Mouse (Mus musculus) liver, adult (tissue): ENCODE results near the gene Dcakd.

ENCODE experiments used
- GATA4 ChIP-seq: IDR thresholded peaks from 2 replicates; pipeline ENCODE4 v1.6.1; 2014; ENCODE audit warnings: mild to moderate bottlenecking, low read length; ENCODE audit not compliant: insufficient replicate concordance

Gene Dcakd

DNA sequence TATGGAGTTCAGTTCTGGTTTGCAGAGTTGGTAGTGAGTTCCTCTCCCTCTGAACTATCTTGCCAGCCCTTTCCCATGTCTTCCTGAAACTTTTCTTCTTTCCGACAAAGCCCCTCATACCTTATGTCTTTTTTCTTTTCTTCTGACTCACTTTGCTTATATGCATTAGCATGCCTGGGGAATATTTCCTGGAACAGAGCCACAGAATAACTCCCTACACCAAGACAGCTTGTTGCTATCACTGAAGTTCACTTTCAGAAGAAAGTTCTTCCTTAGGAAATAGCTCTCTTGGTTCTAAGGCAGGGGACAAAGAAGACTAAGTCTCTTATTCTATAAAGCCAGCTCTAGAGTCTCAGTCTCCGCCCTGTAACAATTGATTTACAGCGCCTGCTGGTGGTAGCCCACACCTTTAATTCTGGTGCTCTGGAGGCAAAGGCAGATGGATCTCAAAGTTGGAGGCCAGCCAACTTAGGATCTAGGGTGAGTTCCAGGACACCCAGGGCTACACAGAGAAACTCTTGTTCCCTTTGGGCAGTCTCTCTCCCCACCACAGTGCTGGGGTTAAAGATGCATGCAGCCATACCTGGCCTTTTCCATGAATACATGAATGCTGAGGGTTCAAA is 7.3 kb downstream of the Dcakd start:
- no peak for TF ChIP-seq GATA4

DNA sequence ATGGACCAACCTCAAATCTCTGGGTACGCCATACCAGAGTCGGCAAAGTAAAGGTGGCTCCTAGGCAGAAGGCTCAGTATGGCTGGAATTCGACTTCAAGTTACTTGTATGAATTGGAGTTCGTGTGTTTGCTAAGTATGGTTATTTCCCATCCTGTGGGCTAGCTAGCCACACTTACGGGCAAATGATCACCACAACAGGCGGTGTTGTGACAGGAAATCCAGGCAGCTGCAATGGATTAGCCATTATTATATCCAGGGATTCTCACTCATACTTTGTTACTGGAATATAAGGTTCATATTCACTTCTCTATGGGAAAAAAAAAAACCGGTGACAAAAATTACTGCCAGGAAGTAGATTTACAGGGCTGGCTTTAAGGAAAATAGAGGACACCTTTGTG is 8.8 kb downstream of the Dcakd start:
- TF ChIP-seq GATA4 = no peak

DNA sequence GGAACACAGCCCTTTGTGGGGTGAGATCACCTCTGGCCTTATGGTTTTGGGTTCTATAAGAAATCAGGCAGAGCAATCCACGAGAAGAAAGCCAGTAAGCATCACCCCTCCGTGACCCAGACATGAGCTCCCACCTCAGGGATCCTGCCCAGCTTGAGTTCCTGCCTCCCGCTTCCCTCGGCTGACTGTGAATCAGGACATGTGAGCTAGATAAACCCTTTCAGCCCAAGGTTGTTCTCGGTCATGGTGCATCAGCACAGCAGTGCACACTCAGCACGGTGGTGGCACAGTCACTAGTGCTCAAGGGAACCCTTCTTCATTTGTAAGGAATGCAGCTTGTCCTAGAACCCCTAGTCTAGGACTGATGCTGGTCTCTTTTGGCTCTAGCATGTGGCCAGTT is 9.3 kb downstream of the Dcakd start:
- no peak for TF ChIP-seq GATA4

DNA sequence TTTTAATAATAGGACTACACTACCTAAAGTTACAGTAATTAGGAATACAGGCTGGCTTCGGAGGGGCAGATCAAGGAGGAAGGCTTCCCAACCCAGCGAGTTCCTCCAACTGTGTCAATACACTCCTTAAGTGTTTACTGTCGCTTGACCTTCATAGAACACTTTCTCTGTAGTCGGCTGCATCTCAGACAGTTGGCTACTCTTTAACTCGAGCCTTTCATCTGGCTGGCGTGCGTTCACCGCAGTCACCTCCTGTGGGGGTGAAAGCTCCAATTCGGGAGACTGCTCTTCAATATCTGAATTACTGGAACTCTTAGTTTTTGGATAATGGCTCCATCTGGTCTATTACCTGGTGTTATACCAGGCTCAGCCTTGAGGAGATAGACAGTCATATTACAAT is 10.5 kb downstream of the Dcakd start:
- no peak for TF ChIP-seq GATA4

DNA sequence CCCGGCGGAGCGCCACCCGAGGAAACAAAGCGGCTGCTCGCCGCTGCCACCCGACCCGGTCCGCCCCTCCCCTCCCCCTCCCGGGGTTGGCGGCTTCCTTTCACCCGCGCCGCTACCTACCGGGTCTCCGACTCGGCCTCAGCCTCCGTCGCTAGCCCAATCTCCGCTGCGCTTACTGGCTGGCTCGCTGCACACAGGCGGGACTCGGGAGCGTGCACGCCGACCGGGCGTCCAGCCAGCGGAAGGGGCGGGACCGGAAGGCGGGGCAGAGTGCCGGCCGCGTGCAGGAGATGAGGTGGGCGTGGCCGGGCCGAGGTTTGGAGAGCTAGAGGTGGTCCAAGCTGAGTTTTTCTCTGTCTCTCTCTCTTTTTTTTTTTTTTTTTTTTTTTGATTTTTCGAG is 11.2 kb downstream of the Dcakd start:
- TF ChIP-seq GATA4 = peak; percentile 76; the same call in 1 of the 2 replicates

DNA sequence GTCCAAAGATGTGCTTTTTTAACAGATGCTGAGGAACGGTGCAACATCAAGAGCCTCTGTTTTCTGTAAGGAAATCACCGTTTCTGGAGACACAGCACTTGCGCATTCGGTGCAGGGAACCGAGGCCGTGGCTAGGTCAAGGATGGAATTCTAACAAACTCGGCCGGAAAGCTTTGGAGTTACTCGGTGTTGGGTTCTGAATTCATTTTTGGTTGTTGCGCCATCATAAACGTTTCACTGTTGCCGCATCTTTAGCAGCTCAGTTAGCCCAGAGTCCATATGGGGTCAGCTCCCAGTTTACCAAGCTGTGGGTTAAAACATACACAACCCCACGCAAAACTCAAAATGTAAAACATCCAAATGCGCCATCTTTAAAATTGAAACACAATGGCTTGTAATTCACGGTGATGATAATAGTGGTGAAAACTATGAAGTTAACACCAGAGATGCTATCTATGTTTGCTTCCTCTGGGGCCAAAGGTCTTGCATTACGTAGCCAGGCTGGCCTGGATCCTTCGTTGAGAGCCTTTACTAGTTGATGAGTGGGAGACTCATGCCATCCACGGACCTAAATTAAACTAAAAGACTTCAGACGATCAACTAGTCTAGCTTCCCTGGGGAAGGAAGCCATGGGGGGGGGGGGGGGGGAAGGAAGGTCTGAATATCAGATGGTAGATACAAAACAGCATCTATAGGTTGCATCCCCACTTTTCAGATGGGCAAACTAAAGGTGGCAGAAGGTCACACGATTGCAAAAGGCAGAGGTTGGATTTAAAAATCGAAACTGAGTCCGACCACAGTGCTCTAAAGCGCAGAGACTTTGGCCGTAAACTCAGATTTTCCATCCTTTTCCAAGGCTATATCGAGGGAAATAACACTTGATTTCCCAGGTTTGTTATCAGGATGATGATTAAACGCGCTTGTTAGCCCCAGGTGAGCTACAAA is 12.0 kb downstream of the Dcakd start:
- TF ChIP-seq GATA4 = no peak

DNA sequence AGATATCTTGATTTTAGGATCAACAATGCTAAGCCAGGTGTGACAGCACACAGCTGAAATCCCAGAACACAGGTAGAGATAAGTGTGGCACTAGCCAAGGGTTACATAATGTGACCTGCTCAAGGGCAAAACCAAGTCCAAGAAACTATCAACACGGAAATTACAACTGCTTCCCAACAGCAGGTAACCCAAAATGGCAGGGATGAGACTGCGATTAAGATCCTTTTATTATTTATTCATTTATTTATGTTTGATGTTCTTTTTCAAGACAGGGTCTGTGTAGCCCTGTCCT is 17.0 kb downstream of the Dcakd start:
- peak; percentile 57; the same call in 1 of the 2 replicates for TF ChIP-seq GATA4

DNA sequence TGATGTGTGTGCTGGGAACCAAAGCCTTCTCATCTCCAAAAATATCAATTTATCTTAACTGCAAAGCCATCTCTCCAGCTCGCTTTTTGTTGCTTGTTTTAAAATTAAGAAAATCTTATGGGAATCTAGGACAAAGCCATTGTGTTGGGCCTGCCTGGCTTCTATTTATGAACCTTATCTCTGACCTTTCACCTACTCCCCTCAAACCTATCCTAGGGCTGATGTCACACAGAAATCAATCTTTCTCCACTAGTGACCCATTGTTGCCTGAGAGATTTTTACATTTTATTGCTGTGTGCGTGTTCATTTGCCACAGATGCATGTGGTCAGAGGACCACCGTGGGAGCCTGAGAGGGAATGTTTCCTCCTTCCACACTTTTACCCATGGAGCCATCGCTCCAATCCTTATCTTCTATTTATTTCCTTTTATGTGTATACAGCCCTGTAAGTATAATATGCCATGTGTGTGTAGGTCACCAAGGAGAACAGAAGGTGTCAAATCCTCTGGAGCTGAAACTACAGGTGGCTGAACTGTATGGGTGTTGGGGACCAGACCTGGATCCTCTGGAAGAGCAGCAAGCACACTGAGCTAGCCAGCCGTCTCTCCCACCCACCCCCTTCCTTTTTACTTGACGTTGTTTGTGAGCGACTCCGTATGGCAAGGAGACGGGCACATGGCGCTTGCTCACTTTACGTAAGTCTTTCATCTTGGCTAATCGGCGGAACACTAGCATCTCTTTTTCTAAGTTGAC is 17.5 kb downstream of the Dcakd start:
- TF ChIP-seq GATA4 = peak; percentile 61

DNA sequence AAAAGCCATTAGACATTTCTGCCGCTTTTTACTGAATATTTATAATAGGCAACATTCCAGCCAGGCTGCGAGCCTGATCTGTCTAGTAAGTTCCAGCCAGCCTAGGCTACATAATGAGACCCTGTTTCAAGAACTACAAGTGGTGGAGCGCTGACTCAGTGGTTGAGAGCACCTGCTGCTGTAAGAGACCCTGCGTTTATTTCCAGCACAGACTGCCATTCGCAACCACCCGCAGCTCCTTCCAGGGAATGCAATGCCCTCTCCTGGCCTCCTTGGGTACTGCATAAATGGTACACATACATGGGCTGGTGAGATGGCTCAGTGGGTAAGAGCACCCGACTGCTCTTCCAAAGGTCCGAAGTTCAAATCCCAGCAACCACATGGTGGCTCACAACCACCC is 18.9 kb downstream of the Dcakd start:
- TF ChIP-seq GATA4 = no peak

DNA sequence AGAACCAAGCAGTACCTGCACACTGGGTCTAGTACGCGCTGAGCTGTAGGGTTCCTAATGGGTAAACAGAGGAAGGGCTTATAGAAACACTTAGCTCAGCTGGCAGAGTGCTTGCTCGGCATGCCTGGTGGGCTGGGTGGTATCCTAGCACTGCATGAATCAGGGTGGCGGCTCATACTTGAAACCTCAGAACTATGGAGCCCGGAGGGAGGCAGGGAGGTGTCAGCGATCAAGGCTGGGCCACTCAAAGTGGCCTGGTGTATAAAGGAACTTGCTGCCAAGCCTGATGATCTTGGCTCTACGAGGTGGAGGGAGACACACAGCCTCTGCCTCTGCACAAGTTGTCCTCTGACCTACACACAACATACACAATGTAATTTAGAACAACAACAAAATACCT is 19.6 kb downstream of the Dcakd start:
- TF ChIP-seq GATA4 = no peak

DNA sequence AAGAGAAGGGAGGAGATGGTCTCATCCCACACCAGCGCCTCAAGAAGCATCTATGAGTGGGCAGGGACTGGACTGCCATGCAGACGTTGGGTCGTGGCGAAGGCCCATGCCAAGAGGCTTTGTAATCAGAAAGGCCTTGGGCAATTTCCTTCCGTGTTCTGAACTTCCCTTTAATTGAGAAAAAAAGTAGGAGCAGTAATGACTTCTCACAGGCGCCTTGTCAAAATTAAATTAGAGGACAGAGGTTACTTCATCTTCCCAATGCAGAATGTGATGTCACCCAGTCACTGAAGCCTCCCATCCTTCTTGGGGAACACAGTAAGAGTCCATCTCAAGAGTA is 21.2 kb downstream of the Dcakd start:
- no peak for TF ChIP-seq GATA4

DNA sequence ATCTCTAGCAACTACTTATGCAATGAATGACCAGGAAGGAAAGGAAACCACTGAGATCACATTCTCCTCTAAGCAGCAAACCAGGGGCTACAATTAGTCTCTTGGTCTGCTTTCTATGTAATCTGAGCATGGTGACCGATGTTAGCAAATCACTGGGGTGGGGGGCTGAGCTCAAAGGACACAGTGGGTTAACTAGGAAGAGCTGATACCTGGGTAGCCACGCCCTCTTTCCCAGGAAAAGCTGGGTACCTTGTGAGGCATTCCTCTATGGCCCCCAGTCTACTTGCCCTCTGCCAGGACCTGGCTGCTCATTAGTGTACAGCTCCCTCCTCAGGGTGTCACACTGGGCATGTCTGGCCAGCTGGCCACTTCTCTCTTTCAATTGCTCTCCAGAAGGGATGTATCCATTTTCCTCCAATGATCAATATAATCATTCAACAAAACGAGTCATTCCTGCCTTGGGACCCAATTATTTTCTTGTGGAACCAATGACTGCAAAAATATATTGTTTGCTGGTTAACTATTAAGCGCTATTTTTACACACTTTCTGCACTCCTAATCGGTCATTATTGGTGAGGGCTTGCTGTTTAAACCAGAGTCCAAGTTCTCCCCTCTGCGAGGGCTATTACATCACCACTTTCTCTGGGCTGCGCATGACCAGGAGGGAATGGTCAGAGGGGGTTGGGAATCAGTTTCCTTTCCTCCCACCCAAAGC is 21.7 kb downstream of the Dcakd start:
- no peak for TF ChIP-seq GATA4

DNA sequence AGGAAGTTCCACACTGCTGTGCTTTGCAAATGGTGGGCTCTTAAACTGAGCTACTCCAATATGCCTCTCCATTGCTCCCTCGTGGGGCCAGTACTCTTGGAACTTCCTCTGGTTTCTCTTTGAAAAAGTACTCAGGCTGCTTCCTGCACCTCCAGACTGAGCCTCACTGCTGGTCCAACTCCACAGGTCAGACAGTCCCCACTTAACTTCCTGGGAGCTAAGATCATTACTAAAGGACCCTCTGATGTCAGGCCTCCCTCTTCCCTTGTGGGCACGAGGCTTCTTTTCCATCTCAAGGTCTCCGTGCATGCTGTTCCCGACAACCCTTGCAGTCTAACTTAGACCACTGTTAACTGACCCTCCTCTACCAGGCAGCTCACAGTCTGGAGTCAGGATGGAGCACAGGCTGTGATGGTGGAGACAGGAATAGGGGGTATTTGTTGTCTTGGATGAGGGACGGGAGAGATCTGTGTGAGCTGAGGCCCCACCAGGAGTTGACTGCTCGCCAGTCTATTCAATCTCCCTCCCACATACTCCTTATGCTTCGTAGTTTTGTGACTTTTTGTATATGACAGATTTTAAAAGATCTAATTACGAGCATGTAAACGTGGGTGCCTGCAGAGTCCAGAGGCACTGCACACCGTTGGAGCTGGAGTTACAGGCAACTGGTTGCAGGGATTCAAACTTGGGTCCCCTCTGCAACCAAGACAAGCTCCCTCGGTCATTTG is 22.7 kb downstream of the Dcakd start:
- TF ChIP-seq GATA4 = no peak

DNA sequence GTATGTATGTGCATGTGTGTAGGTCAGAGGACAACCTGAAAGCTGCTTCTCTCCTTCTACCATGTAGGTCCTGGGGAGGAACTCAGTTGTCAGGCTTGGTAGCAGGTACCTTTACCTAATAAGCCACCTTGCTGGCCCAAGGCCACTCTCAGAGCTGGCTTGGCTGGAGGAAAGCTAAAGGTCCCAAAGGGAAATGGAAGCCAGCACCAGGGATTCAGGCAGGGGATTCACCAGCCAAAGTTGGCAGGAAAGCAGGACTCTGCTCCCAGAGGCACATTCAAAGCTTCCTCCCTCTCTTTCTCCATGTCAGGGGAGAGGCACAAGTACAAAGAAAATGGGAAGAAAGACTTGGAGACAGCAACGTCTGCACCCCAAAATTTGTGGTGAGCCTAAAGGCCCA is 23.3 kb downstream of the Dcakd start:
- TF ChIP-seq GATA4 = no peak

DNA sequence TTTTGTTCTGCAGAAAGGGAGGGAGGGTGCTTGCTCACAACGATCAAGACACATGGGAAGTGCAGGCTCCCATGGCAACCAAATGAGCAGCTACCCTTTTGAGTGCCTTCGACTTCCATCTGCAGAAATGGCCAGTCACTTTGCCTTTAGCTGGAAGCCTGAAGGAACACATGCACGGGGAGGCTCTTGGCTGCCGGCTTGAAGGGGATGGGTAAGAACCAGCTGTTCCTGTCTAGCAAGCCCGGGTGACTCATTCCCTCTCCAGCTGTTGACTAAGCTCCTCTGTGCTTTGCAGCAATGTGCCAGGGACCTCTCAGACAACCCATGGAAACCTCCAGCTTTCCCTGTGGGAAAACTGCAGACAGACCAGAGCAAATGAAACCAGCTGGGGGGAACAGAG is 24.9 kb downstream of the Dcakd start:
- TF ChIP-seq GATA4 = no peak
